Mouse (Mus musculus): ENCODE measurements at regions not wholly inside any gene's neighbourhood (a gene's known extent, or its start where the extent isn't known, plus 50 kb on each side); places are given as distances from the start of the nearest gene placed in this dataset.

DNA sequence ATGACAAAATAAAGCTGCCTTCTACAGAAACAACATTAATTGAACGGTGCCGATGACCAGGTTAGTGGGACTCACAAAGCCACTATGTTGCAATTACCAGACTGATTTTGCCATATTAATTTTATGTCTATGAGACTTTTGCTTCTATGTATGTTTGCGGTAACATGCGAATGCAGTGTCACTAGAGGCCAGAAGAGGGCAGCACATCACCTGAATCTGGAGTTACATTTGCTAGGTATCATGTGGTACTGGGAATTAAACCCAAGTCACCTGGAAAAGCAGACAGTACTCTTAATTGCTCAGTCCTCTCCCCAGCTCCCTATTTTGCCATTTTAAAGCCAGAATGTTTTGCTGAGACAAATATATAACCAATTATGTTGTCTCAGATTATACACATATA is 149.6 kb upstream of the Rfx3 start:
- ATAC-seq (replicated peaks in 1 of 2; ENCODE audit: insufficient read depth in 1 of 2, low FRiP score in 2 of 2, low TSS enrichment in 1 of 2, low read depth in 1 of 2, poor library complexity in 2 of 2, severe bottlenecking in 2 of 2): no peak

DNA sequence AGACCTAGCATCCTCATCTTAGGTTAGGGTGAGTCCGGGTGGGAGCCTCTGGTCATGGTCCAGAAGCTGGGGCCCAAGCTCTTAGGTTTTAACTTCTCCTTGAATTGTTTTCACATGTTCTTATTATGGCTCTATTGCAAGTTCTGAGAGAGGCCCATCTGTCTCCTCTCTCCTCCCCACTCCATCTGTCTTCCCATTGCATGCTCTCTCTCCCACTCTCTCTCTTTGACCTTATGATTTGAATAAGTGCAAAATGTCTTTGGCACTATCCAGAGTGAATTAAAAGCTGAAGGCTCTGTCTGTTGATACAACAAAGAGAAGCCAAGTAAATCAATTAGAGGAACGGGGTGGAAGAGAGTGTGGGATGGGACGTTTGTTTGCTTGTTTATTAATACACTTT is 146.2 kb upstream of the Rfx3 start:
- no peak for ATAC-seq (replicated peaks in 1 of 2; ENCODE audit: insufficient read depth in 1 of 2, low FRiP score in 2 of 2, low TSS enrichment in 1 of 2, low read depth in 1 of 2, poor library complexity in 2 of 2, severe bottlenecking in 2 of 2)

DNA sequence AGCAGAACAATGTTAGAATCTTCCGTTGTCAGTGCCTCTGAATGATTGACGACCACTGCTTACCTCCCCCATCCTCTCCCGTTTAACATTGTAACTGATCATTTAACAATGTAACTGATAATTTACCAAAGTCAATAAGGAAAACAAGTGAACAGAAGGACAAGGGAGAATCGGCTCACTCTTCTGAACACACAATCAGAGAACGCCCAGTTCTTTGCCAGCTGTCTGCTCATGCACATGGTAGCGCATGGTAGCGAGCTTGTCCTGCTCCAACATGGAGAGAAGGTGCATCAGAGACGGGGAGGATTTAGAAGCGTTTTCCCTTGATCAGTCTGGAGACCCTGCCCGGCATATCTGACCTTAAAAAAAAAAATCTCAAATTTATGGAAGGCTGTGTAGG is 126.6 kb upstream of the Rfx3 start:
- no peak for ATAC-seq (replicated peaks in 1 of 2; ENCODE audit: insufficient read depth in 1 of 2, low FRiP score in 2 of 2, low TSS enrichment in 1 of 2, low read depth in 1 of 2, poor library complexity in 2 of 2, severe bottlenecking in 2 of 2)

DNA sequence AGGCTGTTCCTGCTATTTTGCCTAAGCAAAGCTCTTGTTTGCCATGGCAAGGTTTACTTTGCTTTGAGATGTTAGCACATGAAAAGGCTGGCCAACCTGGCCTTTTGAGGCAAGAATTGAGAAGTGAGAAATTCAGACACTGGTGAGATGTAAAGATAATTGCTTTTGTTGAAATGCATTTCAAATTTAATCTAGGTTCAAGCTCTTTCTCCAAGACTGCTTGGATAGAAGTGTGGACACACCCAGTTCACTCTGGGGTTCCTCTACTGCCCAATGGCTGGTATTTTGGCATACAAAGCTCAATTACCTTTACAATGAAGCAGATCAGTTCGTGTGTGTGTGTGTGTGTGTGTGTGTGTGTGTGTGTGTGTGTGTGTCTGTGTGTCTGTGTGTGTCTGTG is 123.8 kb upstream of the Rfx3 start:
- ATAC-seq (replicated peaks in 1 of 2; ENCODE audit: insufficient read depth in 1 of 2, low FRiP score in 2 of 2, low TSS enrichment in 1 of 2, low read depth in 1 of 2, poor library complexity in 2 of 2, severe bottlenecking in 2 of 2): no peak

DNA sequence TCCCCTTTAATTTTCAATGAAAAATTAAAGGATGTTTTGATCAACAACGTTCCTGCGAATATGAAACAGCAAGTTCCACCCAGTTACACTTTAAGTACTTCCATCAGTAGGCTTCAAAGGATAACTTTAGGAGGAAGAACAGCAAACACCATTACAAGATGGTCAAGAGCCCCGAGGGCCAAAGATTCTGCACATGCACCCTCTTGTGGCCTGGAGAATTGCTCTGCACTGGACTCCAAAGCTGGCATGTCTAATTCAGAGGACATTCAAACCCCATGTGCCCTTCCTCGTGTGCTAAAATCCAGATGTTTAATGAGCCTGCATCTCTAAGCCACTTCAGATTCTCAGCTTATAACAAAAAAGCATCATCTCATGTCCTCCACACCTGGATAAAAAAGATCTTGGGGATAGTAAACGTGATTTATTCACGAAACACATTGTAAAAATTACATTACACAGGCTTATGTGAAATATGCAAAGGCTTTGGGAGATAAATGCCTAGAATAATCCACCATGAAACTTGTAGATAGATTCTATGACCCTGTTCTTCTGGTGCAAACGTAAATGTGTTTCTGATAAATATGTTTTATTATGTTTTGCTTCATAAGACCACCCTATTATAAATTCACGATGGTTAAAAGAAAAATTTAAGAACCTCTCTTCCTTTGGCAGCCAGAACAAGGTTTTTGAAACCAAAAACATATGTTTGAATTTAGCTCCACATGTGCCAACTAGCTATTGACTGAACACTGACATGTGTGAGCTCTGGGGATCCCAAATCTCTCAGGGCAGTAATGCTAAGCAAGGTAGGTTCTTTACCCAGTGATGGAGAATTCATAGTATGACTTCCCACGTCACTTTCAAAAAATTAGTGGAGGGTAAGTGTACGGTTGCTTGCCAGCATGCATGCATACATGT is 100.6 kb upstream of the Rfx3 start:
- ATAC-seq (replicated peaks in 1 of 2; ENCODE audit: insufficient read depth in 1 of 2, low FRiP score in 2 of 2, low TSS enrichment in 1 of 2, low read depth in 1 of 2, poor library complexity in 2 of 2, severe bottlenecking in 2 of 2): no peak

DNA sequence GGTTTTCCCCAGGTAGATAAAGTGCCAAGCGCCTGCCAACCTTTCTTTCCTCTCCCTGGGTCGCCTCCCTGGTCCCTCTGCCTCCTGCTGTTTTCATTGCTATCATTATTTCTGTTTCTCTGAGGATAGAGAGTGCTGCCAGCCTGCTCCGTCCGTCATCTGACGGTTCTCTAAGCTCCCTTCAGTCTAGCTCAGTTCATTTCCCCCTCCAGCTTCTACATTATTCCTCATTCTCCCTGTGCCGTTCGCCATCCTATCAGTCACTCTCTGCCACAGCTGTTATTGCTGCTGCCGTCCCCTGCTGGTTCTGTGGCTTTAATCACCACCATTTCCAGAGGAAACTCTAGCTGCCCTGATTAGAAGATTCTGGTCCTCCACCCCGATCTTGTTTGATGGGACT is 84.7 kb upstream of the Rfx3 start:
- ATAC-seq (replicated peaks in 1 of 2; ENCODE audit: insufficient read depth in 1 of 2, low FRiP score in 2 of 2, low TSS enrichment in 1 of 2, low read depth in 1 of 2, poor library complexity in 2 of 2, severe bottlenecking in 2 of 2): no peak

DNA sequence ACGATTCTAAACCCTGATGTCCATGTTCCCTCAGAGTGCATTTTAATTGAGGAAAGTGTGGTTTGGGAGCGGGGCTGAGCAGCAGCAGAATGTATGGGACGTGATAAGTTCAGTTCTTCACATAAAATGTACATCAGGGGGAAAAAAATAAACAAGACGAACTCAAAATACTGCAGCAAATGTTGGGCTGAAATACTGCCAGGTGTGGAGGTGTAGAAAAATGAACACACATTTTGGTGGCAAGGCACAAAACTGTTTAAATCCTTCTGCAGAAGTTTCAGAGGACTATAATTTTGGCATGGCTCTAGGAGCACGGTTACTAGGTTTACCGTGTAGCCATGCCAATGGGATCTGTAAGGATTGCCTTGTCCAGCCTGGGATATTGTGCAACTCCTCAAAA is 81.3 kb upstream of the Rfx3 start:
- ATAC-seq (replicated peaks in 1 of 2; ENCODE audit: insufficient read depth in 1 of 2, low FRiP score in 2 of 2, low TSS enrichment in 1 of 2, low read depth in 1 of 2, poor library complexity in 2 of 2, severe bottlenecking in 2 of 2): no peak

DNA sequence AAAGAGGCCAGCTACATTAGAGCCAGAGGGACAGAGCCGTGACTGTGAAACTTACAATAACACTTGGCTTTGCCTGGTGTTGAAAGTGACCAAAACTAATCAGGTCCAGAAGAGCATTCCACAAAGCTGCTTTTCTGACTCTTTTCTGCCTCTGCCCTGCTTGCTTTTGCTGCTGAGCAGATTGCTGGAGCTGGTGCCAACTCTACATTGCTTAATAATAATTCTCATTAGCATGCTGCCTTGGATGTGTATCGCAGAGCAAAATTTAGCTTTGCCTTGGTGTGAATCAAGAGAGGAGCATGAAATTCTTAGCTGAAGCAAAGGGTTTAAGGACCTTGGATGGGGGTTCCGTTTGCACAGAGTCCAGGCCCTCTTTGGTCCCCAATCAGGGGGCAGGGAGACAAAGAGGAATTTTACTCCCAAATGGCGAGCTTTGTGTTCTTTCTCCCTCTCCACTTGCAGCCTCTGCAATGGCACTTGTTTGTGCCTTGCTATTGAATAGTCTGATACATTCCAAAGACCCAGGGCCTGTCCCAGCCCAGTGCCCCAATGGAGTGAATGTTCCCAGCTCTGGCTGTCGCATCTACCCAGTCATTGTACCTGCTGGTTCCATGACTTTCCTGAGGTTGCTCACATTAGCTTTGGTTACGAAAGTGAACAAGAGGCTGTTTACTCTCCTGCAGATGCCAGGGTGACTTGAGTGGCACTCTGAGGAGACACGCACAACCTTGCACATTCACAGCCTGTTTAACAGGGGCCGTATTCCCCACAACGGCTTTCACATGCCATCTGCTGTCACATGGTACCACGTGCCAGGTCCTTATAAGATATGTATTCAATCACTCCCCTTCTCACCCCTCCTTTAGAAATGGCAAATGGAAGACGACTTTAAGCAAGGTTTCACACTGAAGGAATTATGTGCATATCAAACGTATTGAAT is 76.9 kb upstream of the Rfx3 start:
- no peak for ATAC-seq (replicated peaks in 1 of 2; ENCODE audit: insufficient read depth in 1 of 2, low FRiP score in 2 of 2, low TSS enrichment in 1 of 2, low read depth in 1 of 2, poor library complexity in 2 of 2, severe bottlenecking in 2 of 2)

DNA sequence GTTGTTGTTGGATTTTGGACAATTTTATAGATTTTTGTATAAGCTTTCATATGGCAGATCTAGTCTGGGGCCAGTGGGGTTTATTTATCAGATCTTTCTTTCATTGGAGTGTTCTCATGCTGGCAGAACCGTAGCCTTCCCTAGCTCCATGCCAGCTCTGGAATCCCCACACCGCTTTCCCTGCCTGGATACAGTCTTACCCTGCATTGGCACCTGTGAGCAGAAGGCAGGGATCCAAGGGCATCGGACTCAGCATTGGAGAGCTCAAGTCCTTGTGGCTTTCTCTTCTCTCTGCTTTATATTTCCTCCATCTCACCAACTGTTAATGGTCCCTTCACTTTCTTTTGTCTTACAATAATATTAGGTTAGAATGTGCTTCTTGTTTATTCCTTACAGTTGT is 59.4 kb upstream of the Rfx3 start:
- ATAC-seq (replicated peaks in 1 of 2; ENCODE audit: insufficient read depth in 1 of 2, low FRiP score in 2 of 2, low TSS enrichment in 1 of 2, low read depth in 1 of 2, poor library complexity in 2 of 2, severe bottlenecking in 2 of 2): no peak

Measured in hematopoietic stem cell, adult 5-6 weeks (primary cell).